Mouse (Mus musculus) heart, embryonic 15.5 days (tissue): Measurements from ENCODE around the gene Dnah8. TPM values are rescaled to one million over a fixed set of nuclear protein-coding genes. Genes with fewer than 3 reads are reported as not detected.

Source experiments
- ATAC-seq: fragments of 200-750 bp; cut with Nextera tagmentation; replicated peaks from 2 replicates; pipeline ENCODE4 v1.8.0; 2017; ENCODE audit warnings: low read depth, moderate TSS enrichment; ENCODE audit not compliant: insufficient number of reproducible peaks, insufficient read depth, low FRiP score
- H3K27ac ChIP-seq: fragments of 300-500 bp; sonication (generic); 2 replicates; pipeline ENCODE4 v1.5.1; 2015; ENCODE audit warnings: mild to moderate bottlenecking, inconsistent platforms
- H3K27me3 ChIP-seq: fragments of 300-500 bp; sonication (generic); 2 replicates; pipeline ENCODE4 v1.6.1; 2015; ENCODE audit warnings: inconsistent platforms
- H3K36me3 ChIP-seq: fragments of 300-500 bp; sonication (generic); 2 replicates; pipeline ENCODE4 v1.6.1; 2015; ENCODE audit warnings: mild to moderate bottlenecking, inconsistent platforms
- H3K4me1 ChIP-seq: fragments of 300-500 bp; sonication (generic); replicated peaks from 2 replicates; pipeline ENCODE4 v1.6.1; 2015; ENCODE audit warnings: inconsistent platforms
- H3K4me2 ChIP-seq: fragments of 300-500 bp; sonication (generic); 2 replicates; pipeline ENCODE4 v1.6.1; 2015; ENCODE audit warnings: inconsistent platforms, mild to moderate bottlenecking, moderate library complexity
- H3K4me3 ChIP-seq: fragments of 300-500 bp; sonication (generic); 2 replicates; pipeline ENCODE4 v1.5.1; 2015; ENCODE audit warnings: mild to moderate bottlenecking, inconsistent platforms
- H3K9ac ChIP-seq: fragments of 300-500 bp; sonication (generic); 2 replicates; pipeline ENCODE4 v1.6.1; 2015; ENCODE audit warnings: mild to moderate bottlenecking, inconsistent platforms
- H3K9me3 ChIP-seq: fragments of 300-500 bp; sonication (generic); replicated peaks from 2 replicates; pipeline ENCODE4 v1.6.1; 2016; ENCODE audit warnings: inconsistent platforms
- WGBS: fragments of 180-500 bp; shearing (Covaris S2); methylation state at CpG from one replicate; pipeline ENCODE4 v1.1.7; 2015; ENCODE audit warnings: mixed read lengths; 5-methylcytosine and 5-hydroxymethylcytosine counted together
- polyA plus RNA-seq: library from polyadenylated mRNA; unstranded; fragments of >200 nt; fragmentation: Nextera tagmentation; extraction: Ambion mirVana; gene quantifications from 2 replicates; pipeline ENCODE4 v1.2.1, GENCODE M21; 2015

The Dnah8 gene
- polyA plus RNA-seq, 1 experiment from 2014 or later, result 1.3 TPM

DNA sequence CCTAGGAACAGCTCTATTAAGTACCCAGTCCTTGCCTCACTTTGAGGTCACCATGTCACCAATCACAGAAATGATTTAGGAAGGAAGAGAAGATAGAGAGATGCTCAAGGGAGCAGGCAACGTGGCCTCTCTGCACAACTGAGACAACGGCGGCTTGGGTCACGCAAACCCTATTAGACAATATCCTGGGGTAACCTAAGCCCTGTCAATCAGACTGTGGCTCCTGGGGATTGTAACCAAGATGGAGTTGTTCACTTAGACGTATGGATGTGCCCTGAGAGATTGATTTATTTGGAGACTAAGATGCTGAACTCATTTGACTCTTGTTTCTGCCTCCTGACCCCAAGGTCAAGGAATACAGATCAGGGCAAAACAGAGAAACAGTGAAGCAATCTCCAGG lies 29.7 kb upstream of the Dnah8 start:
- no peak for ATAC-seq
- 72% methylated on average over 5 of the region's 5 CpGs for WGBS
- peaks cover 56% of the 10 kb centered on the region for H3K36me3 ChIP-seq
- no peaks in the 10 kb centered on the region for H3K27me3 ChIP-seq
- no peak overlapping the region for H3K27ac ChIP-seq
- H3K9me3 ChIP-seq, result no peaks in the 10 kb centered on the region
- no peaks in the 10 kb centered on the region for H3K4me1 ChIP-seq
- no peak overlapping the region for H3K4me2 ChIP-seq
- no peak overlapping the region for H3K9ac ChIP-seq
- no peak overlapping the region for H3K4me3 ChIP-seq

DNA sequence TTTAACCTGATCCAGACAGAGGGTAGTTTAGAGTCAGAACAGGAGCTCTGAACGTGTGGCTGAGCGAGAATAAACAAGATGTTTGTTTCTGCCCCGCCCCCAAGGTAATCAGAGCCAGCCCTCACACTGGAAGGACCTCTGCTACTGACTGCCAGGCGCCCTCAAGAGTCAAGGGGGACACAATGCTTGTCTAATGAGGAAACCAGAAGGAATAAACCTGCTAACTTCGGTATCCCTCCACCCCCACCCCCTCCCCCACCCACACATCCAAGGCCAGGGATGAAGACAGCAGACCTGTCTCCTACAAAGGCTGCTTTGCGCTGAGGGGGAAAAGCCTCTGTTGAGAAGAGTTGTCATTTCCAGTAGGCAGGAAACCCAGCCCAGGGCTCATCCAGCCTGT lies 29.3 kb upstream of the Dnah8 start:
- H3K36me3 ChIP-seq, result peaks cover 58% of the 10 kb centered on the region
- no peak overlapping the region for H3K4me2 ChIP-seq
- ATAC-seq, result no peak

DNA sequence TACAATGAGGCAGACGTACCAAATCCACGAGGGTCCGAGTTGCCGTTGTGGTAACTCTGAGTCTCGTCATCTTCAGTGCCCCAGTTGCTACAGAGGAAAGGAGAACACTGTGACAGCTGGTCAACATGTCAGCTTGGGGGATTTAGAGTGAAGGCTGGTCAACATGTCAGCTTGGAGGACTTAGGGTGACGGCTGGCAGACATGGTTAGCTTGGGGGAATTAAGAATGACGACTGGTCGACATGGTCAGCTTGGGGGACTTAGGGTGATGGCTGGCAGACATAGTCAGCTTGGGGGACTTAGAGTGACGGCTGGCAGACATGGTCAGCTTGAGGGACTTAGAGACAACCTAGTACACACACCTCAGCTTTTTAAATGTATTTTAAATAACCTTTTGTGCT lies 26.4 kb upstream of the Dnah8 start:
- peaks cover 68% of the 10 kb centered on the region for H3K36me3 ChIP-seq
- ATAC-seq, result no peak

More for the DNA sequence above, 29.3 kb upstream of the Dnah8 start:
- H3K27me3 ChIP-seq, result no peaks in the 10 kb centered on the region
- no peaks in the 10 kb centered on the region for H3K4me1 ChIP-seq
- no peak overlapping the region for H3K9ac ChIP-seq
- 66% methylated on average over 6 of the region's 6 CpGs for WGBS
- H3K27ac ChIP-seq, result no peak overlapping the region
- H3K4me3 ChIP-seq, result no peak overlapping the region
- H3K9me3 ChIP-seq, result no peaks in the 10 kb centered on the region

DNA sequence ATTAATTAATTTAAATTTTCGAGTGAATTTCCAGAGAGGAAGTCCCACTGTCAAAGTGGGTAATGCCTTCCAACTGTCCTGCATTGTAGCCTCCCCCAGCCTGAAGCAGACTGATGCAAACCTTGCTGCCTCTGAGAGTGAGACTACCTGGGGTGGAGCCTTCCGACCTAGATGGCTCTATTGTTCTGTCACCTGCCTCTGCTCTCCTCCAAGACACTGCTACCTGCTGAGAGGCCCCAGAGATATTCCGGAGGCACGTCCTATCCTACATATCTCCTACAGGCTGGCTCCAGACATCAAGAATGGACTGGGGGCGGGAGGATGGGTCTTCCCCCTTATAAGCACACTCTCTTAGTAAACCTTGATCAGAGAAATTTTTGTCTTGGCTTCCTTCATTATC lies 25.9 kb upstream of the Dnah8 start:
- Histone ChIP-seq H3K9me3 (no peaks in the 10 kb centered on the region), H3K27me3 (no peaks in the 10 kb centered on the region), H3K9ac (no peak overlapping the region), H3K4me1 (no peaks in the 10 kb centered on the region), H3K27ac (no peak overlapping the region), H3K4me3 (no peak overlapping the region), H3K4me2 (no peak overlapping the region), H3K36me3 (peaks cover 68% of the 10 kb centered on the region)
- no peak for ATAC-seq
- WGBS, result 82% methylated on average over 5 of the region's 5 CpGs

More for the DNA sequence above, 26.4 kb upstream of the Dnah8 start:
- Histone ChIP-seq H3K4me3 (no peak overlapping the region), H3K4me2 (no peak overlapping the region), H3K27me3 (no peaks in the 10 kb centered on the region), H3K4me1 (no peaks in the 10 kb centered on the region), H3K9me3 (no peaks in the 10 kb centered on the region), H3K9ac (no peak overlapping the region), H3K27ac (no peak overlapping the region)
- WGBS, result 92% methylated on average over 9 of the region's 9 CpGs

DNA sequence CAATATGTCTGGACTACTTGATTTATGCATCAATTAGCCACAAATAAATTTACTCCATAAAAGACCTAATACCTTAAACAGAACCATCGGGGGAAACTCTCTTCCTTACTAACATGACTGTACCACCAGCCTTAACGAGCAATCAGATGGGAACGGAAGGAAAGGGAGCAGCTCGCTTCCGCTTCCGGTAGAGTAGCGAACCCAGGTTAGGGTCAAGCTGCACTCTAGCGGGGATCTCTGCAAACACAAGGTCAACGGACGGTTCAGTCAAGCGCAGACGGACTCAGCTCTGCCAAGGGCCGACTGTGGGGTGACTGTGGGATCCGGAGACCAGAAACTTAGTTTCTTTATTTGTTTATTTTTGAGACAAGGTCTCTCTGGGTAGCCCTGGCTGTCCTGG lies 22.0 kb upstream of the Dnah8 start:
- no peak for ATAC-seq
- no peak overlapping the region for H3K9ac ChIP-seq
- H3K36me3 ChIP-seq, result peaks cover 50% of the 10 kb centered on the region
- H3K27me3 ChIP-seq, result no peaks in the 10 kb centered on the region
- H3K4me1 ChIP-seq, result no peaks in the 10 kb centered on the region
- 92% methylated on average over 14 of the region's 14 CpGs for WGBS
- no peak overlapping the region for H3K4me2 ChIP-seq
- no peak overlapping the region for H3K4me3 ChIP-seq
- H3K9me3 ChIP-seq, result no peaks in the 10 kb centered on the region
- no peak overlapping the region for H3K27ac ChIP-seq

DNA sequence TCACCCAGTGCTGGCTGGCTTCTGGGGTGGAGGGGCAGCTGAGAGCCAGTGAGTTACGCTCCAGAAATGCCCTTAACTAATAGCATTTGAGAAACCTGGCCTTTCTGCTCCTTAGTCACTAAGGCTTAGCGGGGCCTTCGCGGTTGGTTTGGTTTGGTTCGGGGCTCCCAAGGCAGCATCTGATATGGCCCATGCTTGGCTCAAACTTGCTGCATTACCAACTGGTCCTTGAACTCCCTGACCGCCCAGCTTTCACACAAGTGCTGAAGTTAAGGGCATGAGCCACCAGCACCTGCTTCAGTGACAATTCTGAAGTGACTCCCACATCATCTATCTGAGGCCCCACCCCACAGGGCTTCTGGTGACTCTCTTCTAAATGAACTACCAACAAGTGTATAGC lies 19.9 kb upstream of the Dnah8 start:
- Histone ChIP-seq H3K4me3 (no peak overlapping the region), H3K27me3 (no peaks in the 10 kb centered on the region), H3K9me3 (no peaks in the 10 kb centered on the region), H3K36me3 (peaks cover 32% of the 10 kb centered on the region), H3K4me1 (peaks cover 7% of the 10 kb centered on the region), H3K9ac (no peak overlapping the region), H3K4me2 (no peak overlapping the region), H3K27ac (no peak overlapping the region)
- no peak for ATAC-seq
- 94% methylated on average over 6 of the region's 6 CpGs for WGBS

- Histone ChIP-seq H3K4me3 (no peak overlapping the region), H3K4me1 (peaks cover 13% of the 10 kb centered on the region), H3K9ac (no peak overlapping the region), H3K27ac (no peak overlapping the region), H3K27me3 (no peaks in the 10 kb centered on the region), H3K4me2 (no peak overlapping the region), H3K36me3 (peaks cover 28% of the 10 kb centered on the region), H3K9me3 (no peaks in the 10 kb centered on the region)
- 92% methylated on average over 5 of the region's 5 CpGs for WGBS
- ATAC-seq, result no peak
Observed at GRCm38 (mm10) chr17:30605001-30605400, 19.2 kb upstream of the Dnah8 start.

DNA sequence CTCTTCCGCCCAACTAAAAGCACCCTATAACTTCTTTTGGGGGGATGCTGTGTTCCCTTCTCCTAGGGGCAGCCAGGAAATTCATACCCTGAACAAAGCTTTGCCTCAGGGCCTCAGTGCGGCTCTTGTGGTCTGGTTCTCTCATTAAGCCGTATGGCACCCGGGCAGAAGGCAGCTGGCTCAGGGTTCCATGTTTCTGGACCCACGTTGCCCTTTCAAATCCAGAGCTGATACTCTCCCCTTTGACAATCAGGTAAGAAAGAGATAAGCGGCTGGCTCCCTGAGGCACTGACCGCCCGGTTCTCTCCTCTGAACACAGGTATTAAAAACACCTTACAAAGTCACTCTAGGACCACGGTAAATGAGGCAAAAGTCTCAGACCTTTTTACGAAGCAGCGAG lies 17.9 kb upstream of the Dnah8 start:
- Histone ChIP-seq H3K9me3 (no peaks in the 10 kb centered on the region), H3K4me1 (peaks cover 18% of the 10 kb centered on the region), H3K4me3 (no peak overlapping the region), H3K27ac (no peak overlapping the region), H3K27me3 (no peaks in the 10 kb centered on the region), H3K9ac (no peak overlapping the region), H3K4me2 (no peak overlapping the region), H3K36me3 (peaks cover 28% of the 10 kb centered on the region)
- 86% methylated on average over 11 of the region's 11 CpGs for WGBS
- no peak for ATAC-seq

- Histone ChIP-seq H3K27ac (no peak overlapping the region), H3K9me3 (no peaks in the 10 kb centered on the region), H3K36me3 (peaks cover 24% of the 10 kb centered on the region), H3K4me2 (no peak overlapping the region), H3K27me3 (no peaks in the 10 kb centered on the region), H3K9ac (no peak overlapping the region), H3K4me3 (no peak overlapping the region), H3K4me1 (peaks cover 22% of the 10 kb centered on the region)
- no peak for ATAC-seq
- 84% methylated on average over 8 of the region's 8 CpGs for WGBS
Observed at GRCm38 (mm10) chr17:30606634-30607081, 17.5 kb upstream of the Dnah8 start.

DNA sequence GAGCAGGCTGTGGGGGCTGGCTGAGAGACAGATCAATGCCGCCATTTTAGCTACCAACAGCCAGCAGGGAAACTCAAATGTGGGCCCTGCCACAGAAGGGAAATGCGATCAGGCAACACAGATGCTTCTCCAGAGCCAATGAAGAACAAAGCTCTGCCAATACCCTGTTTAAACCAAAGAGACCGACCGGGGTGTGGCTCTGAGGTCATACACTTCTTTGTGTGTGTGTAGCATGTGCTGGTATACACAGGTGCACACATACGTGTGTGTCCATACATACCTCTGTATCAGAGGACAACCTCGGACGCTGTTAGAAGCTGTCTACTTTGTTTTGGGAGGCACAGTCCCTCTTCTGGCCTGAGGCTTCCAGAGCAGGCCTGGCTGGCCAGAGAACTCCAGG lies 16.8 kb upstream of the Dnah8 start:
- H3K4me3 ChIP-seq, result no peak overlapping the region
- no peak overlapping the region for H3K9ac ChIP-seq
- no peak overlapping the region for H3K27ac ChIP-seq
- H3K4me2 ChIP-seq, result no peak overlapping the region
- ATAC-seq, result no peak
- WGBS, result 91% methylated on average over 7 of the region's 7 CpGs
- H3K36me3 ChIP-seq, result peaks cover 17% of the 10 kb centered on the region
- no peaks in the 10 kb centered on the region for H3K9me3 ChIP-seq
- H3K27me3 ChIP-seq, result no peaks in the 10 kb centered on the region
- peaks cover 22% of the 10 kb centered on the region for H3K4me1 ChIP-seq

GRCm38 (mm10) chr17:30607909-30608495 lies 16.2 kb upstream of the Dnah8 start:
- H3K4me1 ChIP-seq, result peaks cover 22% of the 10 kb centered on the region
- H3K27ac ChIP-seq, result no peak overlapping the region
- H3K36me3 ChIP-seq, result peaks cover 11% of the 10 kb centered on the region
- no peaks in the 10 kb centered on the region for H3K27me3 ChIP-seq
- no peak overlapping the region for H3K4me3 ChIP-seq
- ATAC-seq, result no peak
- no peaks in the 10 kb centered on the region for H3K9me3 ChIP-seq
- 71% methylated on average over 8 of the region's 8 CpGs for WGBS
- H3K4me2 ChIP-seq, result no peak overlapping the region
- H3K9ac ChIP-seq, result no peak overlapping the region

- H3K4me3 ChIP-seq, result no peak overlapping the region
- no peaks in the 10 kb centered on the region for H3K27me3 ChIP-seq
- peaks cover 22% of the 10 kb centered on the region for H3K4me1 ChIP-seq
- H3K9ac ChIP-seq, result no peak overlapping the region
- no peaks in the 10 kb centered on the region for H3K9me3 ChIP-seq
- ATAC-seq, result no peak
- H3K27ac ChIP-seq, result no peak overlapping the region
- H3K36me3 ChIP-seq, result no peaks in the 10 kb centered on the region
- WGBS, result 68% methylated on average over 16 of the region's 16 CpGs
- H3K4me2 ChIP-seq, result no peak overlapping the region
Observed at GRCm38 (mm10) chr17:30609305-30609979, 14.7 kb upstream of the Dnah8 start.
